Mouse (Mus musculus): ENCODE data around the gene Plekhb2. TPM values are rescaled to one million over a fixed set of nuclear protein-coding genes. Genes with fewer than 3 reads are reported as not detected.
A peak's percentile ranks its signal among the peaks of the same experiment; 100 is the strongest.

Plekhb2 gene
- total RNA-seq (2014; fragmentation: Nextera tagmentation) (20.7 and 25.3 TPM in 2 replicates), total RNA-seq (2017) (8.9 and 13.9 TPM in 2 replicates)

DNA sequence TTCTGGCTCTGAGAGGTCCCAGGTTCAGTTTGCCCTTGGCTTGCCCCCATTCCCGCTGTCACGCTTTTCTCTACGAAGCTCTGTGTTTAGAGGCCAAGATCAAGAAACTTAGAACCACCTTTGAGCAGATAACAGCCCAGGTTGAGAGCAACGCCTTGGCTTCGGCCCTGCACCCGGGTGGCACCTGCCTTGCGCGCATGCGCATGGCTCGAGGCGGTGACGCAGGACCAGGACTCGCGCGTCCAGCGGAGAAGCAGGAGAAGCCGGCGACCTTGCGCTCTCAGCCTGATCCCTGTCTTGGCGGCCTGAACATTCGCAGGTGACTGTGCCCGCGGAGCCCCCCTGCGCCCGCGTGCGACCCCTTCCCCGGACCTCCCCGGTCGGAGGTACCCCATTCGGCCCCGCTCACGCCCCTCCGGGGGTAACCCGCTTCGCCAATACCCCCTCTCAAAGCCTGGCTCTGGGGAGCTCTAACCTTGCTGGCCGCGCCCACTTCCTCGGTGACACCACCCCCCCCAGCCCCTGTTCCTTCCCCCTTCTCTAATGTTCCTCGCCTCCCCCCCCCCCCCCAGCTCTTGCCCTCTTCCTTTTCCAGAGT is at the start of gene Plekhb2:
Plekhb2 (plus strand) TSS at position 232 of the 598 bp plus-strand sequence.
- ATAC-seq (replicated peaks; ENCODE audit: low FRiP score, low TSS enrichment, poor library complexity, severe bottlenecking) = peak; percentile 96

DNA sequence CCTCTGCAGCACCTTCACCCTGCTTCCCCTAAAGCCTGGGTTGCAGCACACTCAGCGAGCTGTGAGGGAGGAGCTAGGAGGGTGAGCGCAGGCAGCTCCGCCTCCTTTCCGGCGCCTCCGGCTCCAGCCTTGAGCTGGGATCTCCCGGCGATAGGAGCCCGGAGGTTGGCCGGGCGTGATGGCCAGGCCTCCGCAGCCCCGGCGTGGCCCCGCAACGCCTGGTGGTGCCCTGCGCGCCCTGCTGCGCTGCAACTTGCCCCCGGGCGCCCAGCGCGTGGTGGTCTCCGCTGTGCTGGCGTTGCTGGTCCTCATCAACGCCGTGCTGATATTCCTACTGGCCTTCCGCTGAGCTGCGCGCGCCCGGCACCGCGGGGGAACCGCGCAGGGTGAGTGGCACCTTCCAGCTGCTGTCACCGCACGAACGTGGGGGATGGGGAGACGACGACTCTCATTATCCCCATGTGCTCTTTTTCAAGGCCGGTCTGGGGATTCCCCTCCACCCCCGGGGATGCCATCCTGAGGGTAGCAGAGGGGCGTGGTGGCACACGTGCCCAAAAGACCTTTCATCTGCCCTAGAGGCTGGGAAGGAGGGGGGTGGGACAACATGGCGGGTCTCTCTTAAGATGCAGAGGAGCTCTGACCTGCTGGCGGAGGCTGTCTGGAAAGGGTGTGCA is 48.0 kb upstream of the Plekhb2 start:
- ATAC-seq (replicated peaks; ENCODE audit: low FRiP score, low TSS enrichment, poor library complexity, severe bottlenecking) = peak; percentile 87

DNA sequence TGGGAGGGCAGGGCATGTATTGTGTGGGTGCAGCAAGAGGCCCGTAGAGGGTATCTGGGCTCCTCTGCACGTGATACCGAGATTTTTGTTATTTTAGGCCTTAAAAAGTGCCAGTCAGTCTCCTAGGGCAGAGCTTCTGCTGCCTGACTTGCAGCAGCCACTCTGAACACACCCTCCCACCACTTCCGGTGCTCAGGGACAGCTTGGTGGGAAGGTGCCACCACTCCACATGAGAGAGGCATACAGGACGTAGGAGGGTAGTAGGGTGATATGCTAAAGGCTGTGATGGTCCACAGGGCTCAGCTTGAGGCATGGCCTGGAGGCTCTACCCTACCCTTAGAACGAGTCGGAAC is 47.5 kb upstream of the Plekhb2 start:
- peak; percentile 53 for ATAC-seq (replicated peaks; ENCODE audit: low FRiP score, low TSS enrichment, poor library complexity, severe bottlenecking)

DNA sequence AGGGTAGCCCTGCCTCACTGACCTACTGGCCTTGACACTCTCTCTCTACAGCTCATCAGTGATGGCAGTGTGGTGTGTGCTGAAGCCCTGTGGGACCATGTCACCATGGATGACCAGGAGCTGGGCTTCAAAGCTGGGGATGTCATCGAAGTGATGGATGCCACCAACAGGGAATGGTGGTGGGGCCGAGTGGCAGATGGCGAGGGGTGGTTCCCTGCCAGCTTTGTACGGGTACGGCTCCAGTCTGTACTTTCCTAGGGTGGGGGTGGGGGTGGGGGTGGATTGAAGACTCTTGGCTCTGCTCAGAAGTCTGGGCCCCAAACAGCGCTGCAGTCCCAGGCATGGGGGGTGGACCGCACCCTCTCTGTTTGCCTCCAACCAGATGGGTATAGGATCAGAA is 44.9 kb upstream of the Plekhb2 start:
- no peak for ATAC-seq (replicated peaks; ENCODE audit: low FRiP score, low TSS enrichment, poor library complexity, severe bottlenecking)

DNA sequence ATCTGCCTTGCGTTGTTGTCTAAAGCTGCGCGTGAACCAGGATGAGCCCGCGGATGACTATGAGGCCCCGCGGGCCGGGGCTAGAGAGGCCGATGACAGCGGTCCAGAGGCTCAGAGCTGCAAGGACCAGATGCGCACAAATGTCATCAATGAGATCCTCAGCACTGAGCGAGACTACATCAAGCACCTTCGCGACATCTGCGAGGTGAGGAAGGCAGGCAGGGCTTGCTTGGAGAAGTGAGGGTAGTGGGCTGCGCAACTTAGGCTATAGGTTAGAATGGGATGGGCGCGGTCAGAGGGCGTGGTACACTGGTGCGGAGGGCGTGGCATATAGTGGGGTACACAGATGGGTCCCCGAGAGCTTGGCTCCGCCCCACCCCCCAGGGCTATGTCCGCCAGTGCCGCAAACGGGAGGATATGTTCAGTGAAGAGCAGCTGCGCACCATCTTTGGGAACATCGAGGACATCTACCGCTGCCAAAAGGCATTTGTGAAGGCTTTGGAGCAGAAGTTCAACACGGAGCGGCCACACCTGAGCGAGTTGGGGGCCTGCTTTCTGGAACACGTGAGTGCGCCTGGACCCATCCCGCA is 43.8 kb upstream of the Plekhb2 start:
- no peak for ATAC-seq (replicated peaks; ENCODE audit: low FRiP score, low TSS enrichment, poor library complexity, severe bottlenecking)

DNA sequence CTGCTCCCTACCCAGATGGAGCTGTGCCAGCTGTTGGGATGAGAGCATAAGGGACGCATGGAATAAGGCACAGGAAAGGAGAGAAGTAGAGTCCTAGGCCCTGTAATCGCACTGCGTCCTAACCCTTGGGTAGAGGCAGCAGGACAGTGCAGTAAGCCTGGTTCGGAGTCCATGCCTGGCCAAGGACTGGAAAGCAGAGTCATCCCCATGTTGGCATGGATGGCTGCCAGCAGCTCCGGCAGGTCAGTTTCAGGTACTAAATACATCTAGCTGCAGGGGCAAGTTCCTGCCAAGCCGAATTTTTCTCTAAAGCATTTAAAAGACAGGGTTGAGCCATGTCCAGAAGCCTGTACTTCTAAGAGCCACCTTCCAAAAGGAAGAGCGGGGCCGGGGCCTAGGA is 41.3 kb upstream of the Plekhb2 start:
- no peak for ATAC-seq (replicated peaks; ENCODE audit: low FRiP score, low TSS enrichment, poor library complexity, severe bottlenecking)

DNA sequence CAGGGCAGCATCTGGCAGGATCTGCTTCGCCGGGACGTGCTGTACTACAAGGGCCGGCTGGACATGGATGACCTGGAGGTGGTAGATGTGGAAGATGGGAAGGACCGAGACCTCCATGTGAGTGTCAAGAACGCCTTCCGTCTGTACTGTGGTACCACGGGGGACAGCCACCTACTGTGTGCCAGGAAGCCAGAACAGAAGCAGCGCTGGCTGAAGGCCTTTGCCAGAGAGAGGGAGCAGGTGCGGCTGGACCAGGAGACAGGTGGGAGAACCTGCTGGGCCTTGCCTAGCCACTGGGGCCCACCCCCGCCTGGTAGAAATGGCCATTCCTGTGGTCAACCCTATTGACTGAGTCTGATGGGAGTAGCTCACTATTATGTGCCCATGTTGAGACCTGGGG is 39.5 kb upstream of the Plekhb2 start:
- no peak for ATAC-seq (replicated peaks; ENCODE audit: low FRiP score, low TSS enrichment, poor library complexity, severe bottlenecking)

DNA sequence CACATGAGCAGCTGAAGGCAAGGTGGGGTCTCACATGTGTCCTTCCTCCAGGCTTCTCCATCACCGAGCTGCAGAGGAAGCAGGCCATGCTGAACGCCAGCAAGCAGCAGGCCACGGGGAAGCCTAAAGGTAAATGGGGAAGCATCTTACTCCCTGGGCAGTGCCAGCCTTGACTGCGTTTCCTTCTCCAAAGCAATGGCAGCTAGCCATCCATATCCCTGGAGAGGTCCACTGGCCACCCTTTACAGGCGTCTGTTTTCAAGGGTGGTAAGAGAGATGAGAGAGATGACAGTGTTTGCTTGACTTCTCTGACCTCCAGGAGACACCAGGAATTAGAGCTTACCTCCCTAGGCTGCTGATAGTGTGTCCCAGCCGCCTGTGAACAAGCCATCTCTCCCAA is 38.7 kb upstream of the Plekhb2 start:
- ATAC-seq (replicated peaks; ENCODE audit: low FRiP score, low TSS enrichment, poor library complexity, severe bottlenecking) = no peak

DNA sequence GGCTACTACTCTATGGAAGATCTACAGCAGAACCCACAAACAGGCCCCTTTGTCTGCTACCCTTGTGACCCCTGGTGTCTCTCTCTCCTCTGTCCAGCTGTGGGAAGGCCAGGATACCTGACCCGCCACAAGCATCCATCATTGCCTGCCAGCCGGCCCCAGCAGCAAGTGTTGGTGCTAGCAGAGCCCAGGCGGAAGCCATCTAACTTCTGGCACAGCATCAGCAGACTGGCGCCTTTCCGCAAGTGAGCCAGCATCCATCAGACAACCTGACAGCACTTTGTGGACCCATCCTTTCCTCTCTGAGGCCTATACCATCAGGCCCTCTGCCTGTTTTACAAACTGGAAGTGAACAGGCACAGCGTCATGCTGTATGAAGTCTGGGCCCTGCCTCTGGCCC is 38.2 kb upstream of the Plekhb2 start:
- no peak for ATAC-seq (replicated peaks; ENCODE audit: low FRiP score, low TSS enrichment, poor library complexity, severe bottlenecking)

DNA sequence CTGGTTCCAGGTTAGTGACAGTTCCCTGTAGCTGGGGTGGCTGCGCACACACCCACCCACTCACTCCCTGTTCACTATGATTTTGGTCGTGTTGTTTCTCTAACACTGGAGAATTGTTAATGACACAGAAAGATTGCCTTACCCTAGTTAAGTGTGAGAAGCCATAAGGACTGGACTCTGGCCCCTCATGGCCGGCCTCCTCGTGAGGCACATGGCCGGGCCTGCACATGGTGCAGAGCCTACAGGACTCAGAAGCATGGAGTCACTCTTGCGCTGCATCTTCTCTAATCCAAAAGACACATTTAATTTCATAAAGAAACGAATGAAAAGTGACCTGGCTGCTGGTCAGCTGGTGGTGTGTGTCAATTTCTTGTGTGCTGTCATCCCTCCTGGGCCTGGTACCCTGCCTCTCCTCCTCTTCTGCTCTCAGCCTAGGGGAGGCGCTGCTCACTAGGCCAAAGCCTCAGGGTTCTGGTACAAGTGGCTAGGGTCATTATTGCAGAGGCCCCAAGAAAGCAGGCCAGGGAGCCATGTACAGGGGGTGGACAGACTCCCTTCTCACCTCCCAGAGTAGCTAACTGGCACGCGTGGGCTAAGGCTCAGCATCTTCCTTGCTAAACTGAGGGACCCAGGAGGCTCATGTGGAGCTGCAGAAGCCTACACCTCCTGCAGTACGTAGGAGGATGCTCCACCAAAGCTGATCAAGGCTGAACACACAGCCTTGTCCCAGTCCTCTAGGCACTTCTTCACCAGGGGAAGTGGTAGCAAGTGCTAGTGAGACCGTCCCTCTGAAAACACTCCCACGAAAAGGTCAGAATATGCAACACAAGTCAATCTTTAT is 37.1 kb upstream of the Plekhb2 start:
- no peak for ATAC-seq (replicated peaks; ENCODE audit: low FRiP score, low TSS enrichment, poor library complexity, severe bottlenecking)

DNA sequence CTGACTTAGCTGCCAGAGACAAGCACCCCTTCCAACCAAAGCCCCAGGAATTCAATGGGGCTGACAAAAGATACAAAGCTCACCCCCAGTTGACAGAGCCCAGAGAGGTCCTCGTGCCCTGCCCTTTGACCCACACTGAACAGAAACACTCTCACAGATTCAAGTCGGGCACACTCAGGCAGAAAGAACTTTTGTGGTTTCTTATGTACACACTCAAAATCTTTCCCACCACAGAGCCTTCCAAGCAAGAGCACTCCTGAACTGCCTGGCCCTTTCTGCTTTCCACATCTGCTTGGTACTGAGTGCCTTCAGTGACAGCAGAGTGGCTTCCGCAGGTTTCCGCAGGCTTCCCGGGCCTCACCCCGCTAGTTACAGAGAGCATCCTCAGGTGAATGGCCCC is 33.9 kb upstream of the Plekhb2 start:
- ATAC-seq (replicated peaks; ENCODE audit: low FRiP score, low TSS enrichment, poor library complexity, severe bottlenecking) = no peak

DNA sequence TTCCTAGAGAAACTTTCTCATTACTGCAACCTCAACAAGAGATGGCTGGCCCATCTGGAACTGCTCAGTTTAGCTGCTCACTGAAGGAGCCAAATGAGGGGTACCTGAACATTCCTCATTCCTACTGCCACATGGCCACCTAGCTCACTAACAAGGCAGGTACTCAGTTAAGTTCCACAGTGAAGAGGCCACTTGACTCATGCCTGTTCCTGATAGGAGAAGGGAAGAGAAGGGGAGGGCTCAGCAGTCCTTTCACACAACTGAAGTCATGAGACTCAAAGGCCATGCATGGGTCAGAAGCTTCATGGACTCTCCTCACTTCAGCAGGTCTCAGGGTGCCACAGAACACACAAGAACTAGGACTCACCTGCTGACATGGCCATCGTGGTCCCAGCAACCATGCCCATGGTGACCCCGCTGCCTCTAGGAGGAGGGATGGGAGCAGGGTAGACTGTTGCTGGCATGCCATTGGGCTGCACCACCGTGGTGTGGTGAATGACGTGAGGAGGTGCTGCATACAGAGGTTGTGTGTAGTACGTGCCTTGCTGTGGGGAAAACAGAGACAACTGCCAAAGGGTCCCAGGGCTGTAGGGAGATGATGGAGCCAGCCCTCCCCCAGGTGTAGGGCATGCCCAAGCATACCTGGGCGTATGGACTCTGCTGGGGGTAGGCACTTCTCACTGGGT is 30.4 kb upstream of the Plekhb2 start:
- no peak for ATAC-seq (replicated peaks; ENCODE audit: low FRiP score, low TSS enrichment, poor library complexity, severe bottlenecking)

DNA sequence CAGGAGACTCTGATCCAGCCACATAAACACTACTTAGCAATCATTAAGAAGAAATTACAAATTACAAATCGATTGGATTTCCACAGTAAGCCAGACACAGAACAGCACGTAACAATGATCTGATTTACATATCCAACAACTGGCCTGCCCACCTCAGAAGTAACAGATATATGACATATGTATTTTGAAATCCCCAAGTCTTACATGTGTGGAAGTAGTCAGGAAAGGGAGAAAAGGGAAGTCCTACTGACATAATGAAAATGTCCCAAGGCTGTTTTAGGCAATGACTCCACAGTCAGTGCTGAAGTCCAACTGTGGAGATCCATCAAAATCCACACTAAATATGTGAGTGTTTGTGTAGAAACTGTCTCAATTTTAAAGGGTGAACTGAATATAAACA is 28.4 kb upstream of the Plekhb2 start:
- ATAC-seq (replicated peaks; ENCODE audit: low FRiP score, low TSS enrichment, poor library complexity, severe bottlenecking) = no peak

DNA sequence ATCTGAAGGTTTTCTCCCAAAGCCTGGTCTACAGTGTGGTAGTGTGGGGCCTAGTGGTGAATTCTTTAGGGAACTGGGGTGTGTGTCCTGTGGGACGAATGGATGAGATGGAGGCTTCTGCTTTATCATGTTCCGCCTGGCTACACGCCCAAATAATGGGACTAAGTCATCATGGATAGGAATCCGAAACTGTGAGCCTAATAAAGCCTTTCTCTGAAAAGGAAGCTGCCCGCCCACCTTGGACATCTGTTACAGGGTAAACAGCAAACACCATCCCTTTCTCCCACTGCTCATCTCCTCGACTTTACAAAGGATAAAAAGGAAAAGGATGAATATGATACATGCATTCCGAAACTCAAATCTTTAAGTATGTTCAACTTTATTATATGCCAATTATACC is 27.8 kb upstream of the Plekhb2 start:
- no peak for ATAC-seq (replicated peaks; ENCODE audit: low FRiP score, low TSS enrichment, poor library complexity, severe bottlenecking)

DNA sequence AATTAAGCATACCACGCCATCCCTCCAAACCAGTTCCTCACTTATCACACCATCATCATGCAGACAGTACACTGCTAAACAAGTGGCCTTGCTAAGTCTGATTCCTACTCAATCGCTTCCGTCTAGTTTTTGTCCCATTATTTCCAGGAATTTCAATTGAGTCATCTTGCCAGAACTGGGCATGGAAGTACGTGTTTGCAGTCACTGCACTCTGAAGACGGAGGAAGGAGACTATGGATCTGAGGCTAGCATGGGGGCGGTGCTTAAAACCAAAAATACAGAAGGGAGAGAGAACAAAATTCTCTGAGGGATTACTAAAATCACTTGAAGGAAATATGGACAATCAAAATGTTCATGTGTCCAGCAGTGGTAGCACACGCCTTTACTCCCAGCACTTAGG is 27.0 kb upstream of the Plekhb2 start:
- no peak for ATAC-seq (replicated peaks; ENCODE audit: low FRiP score, low TSS enrichment, poor library complexity, severe bottlenecking)

DNA sequence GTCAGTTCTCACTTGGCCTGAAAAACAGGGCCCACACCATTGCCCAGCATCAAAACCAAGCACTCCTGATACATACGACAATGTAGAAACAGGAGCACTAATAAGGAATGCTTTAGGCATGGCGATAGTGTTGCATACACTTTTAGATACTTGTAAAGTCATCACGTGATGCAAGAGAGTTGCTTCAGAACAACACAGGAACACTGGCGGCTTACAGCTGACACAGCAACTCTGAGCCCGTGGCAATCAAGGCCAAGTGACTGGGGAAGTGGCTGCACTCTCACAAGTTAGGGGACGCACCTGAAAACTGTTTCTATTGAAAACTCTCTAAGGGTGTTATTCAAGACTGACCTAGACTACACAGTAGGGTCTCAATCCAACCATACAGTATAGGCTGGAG is 26.4 kb upstream of the Plekhb2 start:
- ATAC-seq (replicated peaks; ENCODE audit: low FRiP score, low TSS enrichment, poor library complexity, severe bottlenecking) = no peak

DNA sequence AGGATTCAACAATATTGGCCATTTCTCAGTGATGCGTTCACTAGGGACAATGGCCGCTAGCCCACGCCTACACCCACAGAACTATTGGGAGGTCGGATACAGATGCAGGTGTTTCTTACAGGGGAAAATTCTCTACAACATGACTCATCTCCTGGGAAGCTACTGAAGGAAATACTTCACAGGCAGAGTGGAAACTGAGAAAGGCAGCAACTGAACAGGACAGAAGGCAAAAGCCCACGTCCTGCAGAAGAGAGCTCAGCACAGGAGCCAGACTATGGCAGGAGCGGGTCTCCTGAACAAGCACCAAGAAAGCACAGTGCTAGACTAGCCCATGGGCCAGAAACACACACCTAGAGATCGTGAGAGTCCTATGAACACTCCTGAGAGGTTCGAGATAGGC is 25.6 kb upstream of the Plekhb2 start:
- no peak for ATAC-seq (replicated peaks; ENCODE audit: low FRiP score, low TSS enrichment, poor library complexity, severe bottlenecking)

DNA sequence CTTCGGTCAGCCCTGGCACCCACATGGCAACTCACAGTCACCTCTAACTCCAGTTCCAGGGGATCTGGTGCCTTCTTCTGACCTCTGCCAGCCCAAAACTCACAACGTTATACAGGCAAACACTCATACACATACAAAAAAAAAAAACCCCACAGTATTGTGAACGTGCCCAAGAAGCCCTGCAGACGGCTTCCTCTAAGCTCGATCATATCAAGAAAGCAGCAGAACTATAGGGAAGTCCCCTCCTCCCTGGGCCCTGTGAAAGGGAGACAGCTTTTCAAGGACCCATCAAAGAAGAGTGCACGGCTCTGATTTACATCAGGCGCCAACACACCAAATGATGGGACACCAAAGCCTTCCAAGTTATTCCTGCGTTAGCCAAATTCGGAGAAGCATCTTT is 23.9 kb upstream of the Plekhb2 start:
- no peak for ATAC-seq (replicated peaks; ENCODE audit: low FRiP score, low TSS enrichment, poor library complexity, severe bottlenecking)

DNA sequence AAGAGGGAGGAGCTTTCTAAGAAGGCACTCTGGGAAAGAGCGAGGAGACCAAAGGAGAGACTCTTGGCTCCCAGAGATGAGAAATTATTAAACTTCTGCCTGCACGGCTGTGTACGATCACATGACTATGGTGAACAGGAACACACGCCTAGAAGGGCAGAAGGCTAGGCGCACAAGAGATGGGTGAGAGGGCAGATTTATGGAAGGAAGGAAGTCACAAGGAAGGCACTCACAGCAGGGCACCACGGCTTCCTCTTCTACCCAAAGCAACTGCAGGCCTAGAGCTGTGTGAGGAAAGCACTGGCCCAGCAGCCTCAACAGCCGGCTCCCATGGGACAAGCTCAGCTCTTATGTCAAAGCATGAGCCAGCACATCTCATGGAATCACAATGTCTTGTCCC is 21.9 kb upstream of the Plekhb2 start:
- ATAC-seq (replicated peaks; ENCODE audit: low FRiP score, low TSS enrichment, poor library complexity, severe bottlenecking) = no peak
